Mouse (Mus musculus) megakaryocyte, embryonic 14.5 days (primary cell): ENCODE results near the gene Mob3b.

Source experiments
- FLI1 ChIP-seq: IDR thresholded peaks from 2 replicates; pipeline ENCODE4 v1.6.1; 2012; ENCODE audit warnings: low read length, inconsistent platforms, mixed read lengths
- GATA1 ChIP-seq: IDR thresholded peaks from 3 replicates; pipeline ENCODE4 v1.6.1; 2012; ENCODE audit warnings: mixed read lengths, low read length, inconsistent platforms, borderline replicate concordance

DNA sequence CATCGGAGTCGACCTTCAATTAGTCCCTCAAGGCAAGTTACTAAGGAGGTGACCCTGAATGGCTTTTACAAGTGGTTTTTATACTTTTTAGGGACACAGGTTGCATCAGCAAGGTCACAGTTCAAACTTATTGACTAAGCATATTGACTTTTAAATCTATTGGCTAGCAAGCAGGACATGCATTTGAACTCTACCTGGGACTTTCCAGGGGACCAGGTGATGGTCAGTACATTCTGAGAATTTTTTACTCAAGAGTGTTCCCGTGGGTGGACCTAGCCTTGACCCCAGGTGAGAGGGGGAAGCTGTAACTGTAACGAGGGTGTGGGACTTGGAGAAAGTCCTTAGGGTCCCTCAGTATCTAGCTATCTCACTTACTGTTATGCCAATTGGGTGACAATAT, 256.1 kb downstream of the Mob3b start:
- TF ChIP-seq GATA1 (no peak), FLI1 (no peak)
